Mouse (Mus musculus) ES-Bruce4 (cell line): ENCODE measurements around the gene Lpcat2. TPM values are rescaled to one million over a fixed set of nuclear protein-coding genes. Genes with fewer than 3 reads are reported as not detected.

ENCODE experiments used
- H3K27ac ChIP-seq: 2 replicates; pipeline ENCODE4 v1.5.1; 2012; ENCODE audit warnings: low read length, inconsistent platforms; ENCODE audit not compliant: insufficient read depth
- H3K27me3 ChIP-seq: 2 replicates; pipeline ENCODE4 v1.6.1; 2012; ENCODE audit warnings: mild to moderate bottlenecking, low read length, inconsistent platforms; ENCODE audit not compliant: control insufficient read depth, poor library complexity, insufficient read depth, severe bottlenecking
- H3K36me3 ChIP-seq: 2 replicates; pipeline ENCODE4 v1.6.1; 2012; ENCODE audit warnings: inconsistent platforms, mild to moderate bottlenecking, low read length, moderate library complexity; ENCODE audit not compliant: control insufficient read depth, poor library complexity, insufficient read depth, severe bottlenecking
- H3K4me1 ChIP-seq: one replicate; pipeline ENCODE4 v1.8.1; 2011; ENCODE audit warnings: low read length; ENCODE audit not compliant: control insufficient read depth, insufficient read depth
- H3K4me3 ChIP-seq: 2 replicates; pipeline ENCODE4 v1.5.1; 2011; ENCODE audit warnings: low read depth, mild to moderate bottlenecking, low read length
- H3K9ac ChIP-seq: 2 replicates; pipeline ENCODE4 v1.6.1; 2012; ENCODE audit warnings: low read depth, mild to moderate bottlenecking, inconsistent platforms; ENCODE audit not compliant: poor library complexity, severe bottlenecking
- H3K9me3 ChIP-seq: replicated peaks from 2 replicates; pipeline ENCODE4 v1.6.1; 2012; ENCODE audit warnings: mild to moderate bottlenecking, low read length, inconsistent platforms; ENCODE audit not compliant: control insufficient read depth, poor library complexity, insufficient read depth, severe bottlenecking
- CTCF ChIP-seq: IDR thresholded peaks from one replicate; pipeline ENCODE4 v1.8.1; 2011; ENCODE audit warnings: low read depth, low read length
- EP300 ChIP-seq: IDR thresholded peaks from 2 replicates; pipeline ENCODE4 v1.6.1; 2011; ENCODE audit warnings: low read depth, low read length; ENCODE audit not compliant: insufficient read depth
- POLR2A ChIP-seq: IDR thresholded peaks from one replicate; pipeline ENCODE4 v1.8.1; 2011; ENCODE audit warnings: low read length; ENCODE audit not compliant: insufficient read depth
- polyA plus RNA-seq: library from polyadenylated mRNA; stranded (reverse); fragments of >200 nt; gene quantifications from 2 replicates; pipeline ENCODE4 v1.2.4, GENCODE M21; 2011; ENCODE audit warnings: low read depth; ENCODE audit not compliant: missing spikeins, insufficient read depth, insufficient read length

Gene Lpcat2
- polyA plus RNA-seq, 1 experiment: 6.2 TPM

DNA sequence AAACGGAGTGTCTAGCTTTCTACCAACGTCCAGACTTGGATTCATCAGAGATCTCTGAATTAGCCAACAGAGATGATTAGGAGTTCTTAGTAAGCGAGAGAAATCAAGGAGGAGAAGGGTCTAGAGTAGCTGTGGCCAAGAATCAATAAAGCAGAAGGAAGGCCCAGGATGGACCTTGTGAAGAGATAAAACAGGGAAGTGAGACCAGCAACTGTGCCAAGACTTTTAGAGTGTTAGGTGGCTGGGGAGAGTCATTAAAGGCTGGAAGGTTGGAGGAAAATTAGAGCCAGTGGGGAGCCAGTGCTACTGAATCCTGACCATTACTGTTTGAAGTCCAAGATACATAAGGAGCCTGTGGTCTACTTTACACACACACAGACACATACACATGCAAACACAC, 56.3 kb downstream of the Lpcat2 start:
- H3K4me3 ChIP-seq: no peak overlapping the region
- no peaks in the 10 kb centered on the region; the same call in 1 of the 2 replicates for H3K27me3 ChIP-seq
- no peaks in the 10 kb centered on the region; the same call in 1 of the 2 replicates for H3K9me3 ChIP-seq
- H3K36me3 ChIP-seq: no peaks in the 10 kb centered on the region
- no peaks in the 10 kb centered on the region for H3K4me1 ChIP-seq
- H3K27ac ChIP-seq: no peak overlapping the region
- TF ChIP-seq POLR2A (no peak), CTCF (no peak), EP300 (no peak)
- H3K9ac ChIP-seq: no peak overlapping the region

- Histone ChIP-seq H3K4me1 (no peaks in the 10 kb centered on the region), H3K27ac (no peak overlapping the region), H3K36me3 (no peaks in the 10 kb centered on the region), H3K9me3 (no peaks in the 10 kb centered on the region), H3K27me3 (no peaks in the 10 kb centered on the region; the same call in 1 of the 2 replicates), H3K4me3 (no peak overlapping the region), H3K9ac (no peak overlapping the region)
- TF ChIP-seq EP300 (no peak), CTCF (no peak), POLR2A (no peak)
These were observed 58.3 kb downstream of the Lpcat2 start for GRCm38 (mm10) chr8:92913396-92913795.

DNA sequence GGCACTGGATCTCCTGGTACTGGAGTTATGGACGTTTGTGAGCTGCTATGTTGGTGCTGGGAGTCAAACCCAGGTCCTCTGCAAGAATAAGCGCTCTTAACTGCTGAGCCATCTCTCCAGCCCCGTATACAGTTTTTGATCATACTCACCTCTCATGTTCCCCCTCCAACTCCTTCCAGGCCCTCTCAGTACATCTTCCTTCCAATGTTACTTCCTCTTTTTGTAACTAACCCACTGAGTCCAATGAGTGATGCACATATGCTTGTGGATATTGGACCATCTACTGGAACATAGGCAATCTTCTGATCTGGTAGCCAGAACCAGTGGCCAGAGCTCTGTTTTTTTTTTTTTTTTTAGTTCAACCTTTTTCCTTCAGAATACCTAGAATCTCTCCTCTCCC, 60.9 kb downstream of the Lpcat2 start:
- H3K27ac ChIP-seq: no peak overlapping the region
- H3K4me1 ChIP-seq: no peaks in the 10 kb centered on the region
- H3K4me3 ChIP-seq: no peak overlapping the region
- H3K36me3 ChIP-seq: no peaks in the 10 kb centered on the region
- H3K27me3 ChIP-seq: no peaks in the 10 kb centered on the region
- no peak overlapping the region for H3K9ac ChIP-seq
- TF ChIP-seq EP300 (no peak), CTCF (no peak), POLR2A (no peak)
- H3K9me3 ChIP-seq: no peaks in the 10 kb centered on the region

DNA sequence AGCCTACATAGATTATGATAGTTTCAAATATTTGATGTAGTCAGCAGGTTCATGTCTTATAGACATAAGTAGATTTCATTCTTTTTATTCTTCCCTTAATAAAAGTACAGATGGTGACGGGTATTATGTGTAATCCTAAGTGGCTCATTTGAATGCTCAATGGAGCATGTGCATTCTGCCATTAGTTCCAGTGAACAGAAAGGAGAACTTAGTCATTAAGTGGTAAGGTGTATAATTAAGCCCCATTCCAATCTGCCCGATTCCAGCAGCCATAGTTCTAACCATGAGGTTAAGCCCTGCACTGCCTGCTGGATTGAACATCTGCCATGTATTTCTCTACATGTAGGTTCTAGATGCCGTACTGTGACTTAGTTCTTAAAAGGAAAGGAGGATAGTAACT, 66.6 kb downstream of the Lpcat2 start:
- Histone ChIP-seq H3K36me3 (no peaks in the 10 kb centered on the region), H3K9me3 (no peaks in the 10 kb centered on the region), H3K9ac (no peak overlapping the region), H3K27ac (no peak overlapping the region), H3K27me3 (0 out of 2 replicates have a peak, but pooled peaks cover 1% of the 10 kb centered on the region), H3K4me1 (no peaks in the 10 kb centered on the region), H3K4me3 (no peak overlapping the region)
- TF ChIP-seq CTCF: no peak
- no peak for TF ChIP-seq POLR2A
- TF ChIP-seq EP300: no peak

- Histone ChIP-seq H3K9ac (no peak overlapping the region), H3K27me3 (no peaks in the 10 kb centered on the region), H3K9me3 (no peaks in the 10 kb centered on the region), H3K36me3 (no peaks in the 10 kb centered on the region), H3K4me1 (no peaks in the 10 kb centered on the region), H3K27ac (no peak overlapping the region), H3K4me3 (no peak overlapping the region)
- TF ChIP-seq CTCF (no peak), EP300 (no peak), POLR2A (no peak)
These were observed 73.8 kb downstream of the Lpcat2 start for GRCm38 (mm10) chr8:92928986-92929385.

GRCm38 (mm10) chr8:92938056-92938455, 82.9 kb downstream of the Lpcat2 start:
- no peaks in the 10 kb centered on the region for H3K36me3 ChIP-seq
- no peaks in the 10 kb centered on the region for H3K4me1 ChIP-seq
- H3K27ac ChIP-seq: no peak overlapping the region
- H3K4me3 ChIP-seq: no peak overlapping the region
- no peaks in the 10 kb centered on the region; the same call in 1 of the 2 replicates for H3K27me3 ChIP-seq
- H3K9me3 ChIP-seq: no peaks in the 10 kb centered on the region
- no peak overlapping the region for H3K9ac ChIP-seq
- TF ChIP-seq CTCF (no peak), POLR2A (no peak), EP300 (no peak)
